Mouse (Mus musculus): ENCODE measurements around the gene Uba3.

The Uba3 gene

DNA sequence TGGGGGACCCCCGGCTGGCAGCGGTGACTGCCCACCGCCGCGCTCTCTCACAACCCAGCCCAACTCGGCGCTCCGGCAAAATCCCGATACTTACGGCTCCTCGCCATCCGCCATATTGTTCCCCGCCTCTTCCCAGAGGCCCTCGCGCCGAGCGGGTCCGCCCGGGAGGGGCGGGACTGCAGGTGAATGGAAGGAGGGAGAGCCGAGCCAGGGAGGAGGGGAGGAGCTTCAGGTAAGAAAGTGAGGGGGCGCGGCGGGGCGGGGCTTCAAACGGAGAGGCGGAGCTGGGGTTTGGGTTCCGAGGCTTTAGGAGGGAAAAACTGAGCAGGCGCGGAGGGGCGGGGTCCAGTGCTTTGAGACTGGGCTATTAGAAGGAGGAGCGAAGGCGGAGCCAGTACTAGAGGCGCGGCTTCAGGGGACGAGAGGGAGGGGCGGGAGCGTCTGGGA is at the start of gene Uba3:
Uba3 (minus strand) TSS at position 209 of the 447 bp plus-strand sequence.
- peak; percentile 98 to 100 for DNase-seq (ENCODE audit: low spot score in 2 of 2)

DNA sequence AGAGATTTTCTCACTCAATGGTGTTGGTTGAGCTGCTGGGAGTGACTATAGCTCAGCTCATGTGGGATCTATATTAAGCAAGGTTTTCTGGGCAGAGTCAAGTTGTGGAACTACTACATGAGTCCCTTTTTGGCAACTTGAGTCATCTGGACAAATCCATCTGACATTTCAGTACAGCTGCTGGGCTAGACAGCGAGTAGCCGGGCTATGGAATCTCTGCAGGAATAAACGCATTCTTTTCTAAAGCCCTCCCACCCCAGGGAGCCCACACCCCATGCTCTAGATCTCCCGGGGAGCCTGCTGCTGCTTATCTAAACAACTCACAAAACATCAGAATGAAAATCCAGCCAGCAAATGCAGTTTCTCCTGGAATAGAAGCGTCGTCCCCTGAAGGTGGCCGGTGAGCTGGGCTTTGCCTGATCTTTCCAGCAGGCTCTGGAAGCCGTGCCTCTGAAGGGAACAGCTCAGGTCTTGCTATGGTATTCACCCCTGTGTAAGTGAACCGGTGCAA is 47.3 kb upstream of the Uba3 start, which contains the start of gene Lmod3:
Lmod3 (minus strand) TSS at position 49 of the 511 bp plus-strand sequence.
- no peak for DNase-seq (ENCODE audit: low spot score in 2 of 2)

DNA sequence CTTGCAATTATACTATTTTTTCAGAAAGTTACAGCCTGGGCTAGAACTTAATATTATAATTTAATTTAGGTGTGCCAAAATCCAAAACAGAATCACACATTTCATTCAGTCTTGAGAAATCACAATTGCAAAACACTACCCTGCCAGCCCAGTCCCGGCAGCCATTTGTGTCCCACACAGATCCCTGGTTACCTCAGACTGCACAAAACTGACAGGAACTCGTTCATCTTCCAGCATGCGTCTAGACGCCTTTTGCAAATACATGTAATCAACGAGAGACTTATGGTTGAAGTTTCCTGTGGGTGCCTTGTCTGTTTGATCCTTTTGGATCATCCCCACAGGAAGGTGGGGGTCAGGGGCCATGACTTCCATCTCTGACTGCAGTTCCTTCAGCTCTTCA is 46.6 kb upstream of the Uba3 start:
- DNase-seq (ENCODE audit: low spot score in 2 of 2), result no peak

DNA sequence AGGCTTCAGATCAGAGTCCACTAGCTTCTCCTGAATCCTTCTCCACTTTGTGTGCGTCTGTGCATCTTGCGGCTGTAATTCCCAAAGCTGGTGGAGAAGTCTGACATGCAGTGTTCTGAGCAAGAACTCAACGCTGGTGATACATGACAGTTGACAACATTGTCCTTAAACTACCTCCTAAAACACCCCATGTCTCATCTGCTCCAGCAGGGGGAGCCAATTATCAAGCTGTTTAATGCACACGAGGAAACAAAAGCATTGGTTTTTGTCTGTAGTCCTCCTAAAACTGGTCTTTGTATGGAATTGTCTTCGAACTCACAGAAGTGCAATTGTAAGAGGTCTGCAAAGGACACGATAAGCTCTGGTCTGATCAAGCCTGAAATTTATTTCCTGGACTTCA is 45.5 kb upstream of the Uba3 start:
- DNase-seq (ENCODE audit: low spot score in 2 of 2), result peak; percentile 10 to 61

DNA sequence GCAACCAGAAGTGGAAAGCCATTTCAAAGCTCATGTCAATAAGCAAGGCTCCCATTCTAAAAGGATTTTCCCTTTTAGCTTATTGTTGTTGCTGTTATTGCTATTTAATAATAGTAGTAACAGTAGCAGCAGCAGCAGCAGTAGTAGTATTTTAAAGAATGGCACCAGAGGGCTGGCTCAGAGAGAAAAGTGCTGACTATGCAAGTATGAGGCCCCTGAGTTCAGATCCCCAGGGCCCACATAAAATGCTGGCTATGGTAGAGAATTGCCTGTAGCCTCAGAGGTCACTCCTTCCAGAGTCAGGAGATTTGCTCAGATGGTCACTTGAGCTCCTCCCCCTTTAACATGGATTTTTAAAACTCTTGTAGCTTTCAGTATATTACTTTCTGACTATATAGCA is 39.8 kb upstream of the Uba3 start:
- DNase-seq (ENCODE audit: low spot score in 2 of 2), result no peak

DNA sequence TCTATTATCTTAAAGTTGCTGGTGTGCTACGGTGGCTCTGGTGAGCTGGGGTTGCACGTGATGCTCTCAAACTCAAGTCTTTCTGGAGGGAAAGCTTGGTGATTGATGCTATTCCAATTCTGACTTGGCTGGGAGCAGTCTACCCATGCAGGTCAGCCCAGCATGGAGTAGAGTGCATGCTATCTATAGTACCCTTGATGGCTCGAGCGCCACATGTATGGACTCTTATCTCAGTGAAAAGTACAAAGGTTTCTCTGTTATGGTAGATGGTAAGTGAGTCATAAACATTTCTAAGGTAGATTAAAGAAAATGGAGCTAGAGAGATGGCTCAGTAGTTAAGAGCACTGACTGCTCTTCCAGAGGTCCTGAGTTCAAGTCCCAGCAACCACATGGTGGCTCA is 37.1 kb upstream of the Uba3 start:
- no peak for DNase-seq (ENCODE audit: low spot score in 2 of 2)

DNA sequence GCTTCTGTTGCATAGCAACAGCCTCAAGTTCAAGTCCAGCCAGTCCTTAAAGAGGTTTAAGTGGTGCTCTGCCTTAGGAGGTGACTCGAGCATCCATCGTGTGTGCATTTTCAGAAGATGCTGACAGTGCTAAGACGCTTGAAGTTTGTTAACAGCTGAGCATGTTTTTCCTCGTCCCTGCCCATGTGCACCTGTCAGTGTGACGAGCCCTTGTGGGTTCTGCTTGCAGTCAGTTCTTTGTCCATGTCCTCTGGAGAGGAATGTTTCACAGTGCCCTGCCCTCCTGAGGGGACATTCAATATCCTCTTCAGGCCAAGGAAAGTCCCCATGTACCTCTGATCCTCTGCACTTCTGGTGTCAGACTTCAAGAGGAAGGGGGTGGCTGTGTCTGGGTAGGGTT is 34.6 kb upstream of the Uba3 start:
- DNase-seq (ENCODE audit: low spot score in 2 of 2), result no peak

DNA sequence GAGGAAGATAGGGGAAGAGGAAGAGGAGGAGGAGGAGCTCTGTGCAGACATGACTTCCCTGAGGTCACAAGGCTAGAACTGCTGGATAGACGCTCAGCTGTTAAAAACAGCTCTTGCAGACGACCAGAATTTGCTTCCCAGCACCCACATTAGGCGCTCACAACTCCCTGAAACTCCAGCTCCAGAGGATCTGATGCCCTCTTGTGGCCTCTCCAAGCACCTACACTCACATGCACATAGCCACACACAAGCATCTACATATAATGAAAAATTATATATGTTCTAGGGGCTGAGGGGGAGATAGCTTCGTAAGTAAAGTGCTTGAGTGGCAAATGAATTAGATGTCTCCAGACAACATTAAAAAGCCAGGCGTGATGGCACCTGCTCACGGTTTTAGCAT is 33.9 kb upstream of the Uba3 start:
- no peak for DNase-seq (ENCODE audit: low spot score in 2 of 2)

DNA sequence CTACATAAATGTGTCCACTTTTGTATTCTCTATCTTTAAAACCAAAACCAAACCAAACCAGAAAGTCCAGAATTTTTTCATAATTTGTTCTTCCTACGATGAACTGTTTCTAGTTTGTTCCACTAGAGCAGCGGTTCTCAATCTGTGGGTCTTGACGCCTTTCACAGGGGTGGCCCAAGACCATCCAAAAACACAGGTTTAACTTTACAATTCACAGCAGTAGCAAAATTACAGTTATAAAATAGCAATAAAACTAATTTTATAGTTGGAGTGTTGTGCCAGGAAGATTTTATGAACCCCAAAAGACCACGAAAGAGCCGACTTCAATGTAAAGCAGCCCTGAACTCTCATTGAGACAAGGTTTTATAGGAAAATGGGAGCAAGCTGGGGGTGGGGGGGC is 30.6 kb upstream of the Uba3 start:
- no peak for DNase-seq (ENCODE audit: low spot score in 2 of 2)

DNA sequence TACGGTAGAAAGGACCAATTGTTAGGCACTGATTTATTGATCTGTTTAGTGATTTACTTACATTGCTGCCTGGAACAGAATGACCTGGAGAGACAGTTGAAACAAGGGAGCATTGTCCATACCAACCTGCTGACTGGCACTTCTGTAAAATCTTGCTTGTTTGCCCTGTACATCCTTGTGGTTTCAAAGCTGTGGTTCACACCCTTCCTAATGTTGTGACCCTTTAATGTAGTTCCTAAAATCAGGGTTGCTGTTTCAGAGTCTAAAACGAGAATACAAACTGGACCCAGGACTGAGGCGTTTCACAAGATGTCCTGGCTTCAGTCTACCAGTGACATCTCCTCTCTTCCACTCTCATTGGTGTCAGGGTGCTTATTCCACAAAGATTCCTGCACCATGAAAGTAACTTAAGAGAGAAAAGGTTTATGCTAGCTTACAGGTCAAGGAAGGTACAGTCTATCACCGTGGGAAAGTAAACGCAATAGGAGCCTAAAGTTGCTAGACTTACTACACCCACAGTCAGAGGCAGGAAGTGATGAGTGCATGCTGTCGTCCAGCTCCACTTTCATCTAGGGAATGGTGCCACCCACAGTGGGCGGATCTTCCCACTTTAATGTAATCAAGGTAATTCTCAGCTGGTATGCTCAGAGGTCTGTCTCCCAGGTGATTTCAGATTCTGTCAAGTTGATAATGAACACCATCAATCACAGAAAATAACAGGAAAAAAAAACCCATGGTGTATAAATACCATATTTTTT is 29.6 kb upstream of the Uba3 start:
- DNase-seq (ENCODE audit: low spot score in 2 of 2), result no peak

DNA sequence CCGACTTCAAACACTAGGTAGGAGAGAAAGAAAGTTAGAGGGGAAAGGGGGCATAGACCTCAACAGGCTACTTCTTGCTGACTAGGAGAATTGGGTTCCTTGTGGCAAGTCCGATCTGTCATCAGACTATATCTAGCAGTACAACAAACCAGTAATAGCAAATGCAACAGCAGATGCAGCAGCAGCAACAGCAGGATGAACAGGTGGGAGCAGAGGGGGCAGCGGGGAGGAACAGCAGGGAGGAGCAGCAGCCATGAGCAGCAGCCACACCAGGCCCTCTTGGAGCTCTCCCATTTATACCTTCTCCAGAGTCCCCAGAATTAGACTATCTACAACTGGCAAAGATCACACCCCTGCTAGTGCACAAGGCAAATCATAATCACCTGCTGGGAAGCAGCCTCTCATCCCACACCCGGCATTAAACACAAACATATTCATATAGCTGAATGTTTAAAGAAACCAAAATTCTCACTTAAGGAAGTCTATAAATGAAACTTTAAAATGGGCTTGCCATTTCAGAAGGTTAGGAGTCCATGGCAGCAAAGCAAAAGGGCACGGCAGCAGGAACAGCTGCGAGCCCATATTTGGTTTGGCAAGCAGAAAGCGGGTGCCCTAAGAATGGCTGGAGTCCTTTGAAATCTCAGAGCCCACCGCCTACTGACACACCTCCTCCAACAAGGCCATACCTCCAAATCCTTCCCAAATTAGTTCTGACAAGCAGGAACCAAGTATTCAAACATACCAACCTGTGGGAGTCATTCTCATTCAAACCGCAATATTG is 21.8 kb upstream of the Uba3 start:
- no peak for DNase-seq (ENCODE audit: low spot score in 2 of 2)

DNA sequence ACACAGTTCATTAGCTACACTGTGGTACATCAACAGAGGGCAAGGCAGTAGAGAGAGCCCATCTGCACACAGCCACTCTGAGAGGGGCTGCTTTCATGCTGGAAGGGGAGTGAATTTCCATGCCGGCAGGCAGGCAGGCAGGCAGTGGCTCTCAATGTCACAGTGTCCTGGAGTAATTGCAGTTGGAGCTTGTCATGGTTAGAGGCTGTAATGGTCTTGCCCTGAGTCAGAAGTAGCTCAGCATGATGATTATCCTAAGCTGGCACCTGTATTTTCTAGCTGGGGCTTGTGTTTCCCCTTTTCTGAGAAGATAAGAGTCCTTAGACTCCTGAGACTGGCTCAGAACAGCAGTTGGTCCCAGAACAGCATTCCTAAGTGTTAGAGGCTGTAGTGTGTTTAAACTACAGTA is 20.6 kb upstream of the Uba3 start:
- no peak for DNase-seq (ENCODE audit: low spot score in 2 of 2)

DNA sequence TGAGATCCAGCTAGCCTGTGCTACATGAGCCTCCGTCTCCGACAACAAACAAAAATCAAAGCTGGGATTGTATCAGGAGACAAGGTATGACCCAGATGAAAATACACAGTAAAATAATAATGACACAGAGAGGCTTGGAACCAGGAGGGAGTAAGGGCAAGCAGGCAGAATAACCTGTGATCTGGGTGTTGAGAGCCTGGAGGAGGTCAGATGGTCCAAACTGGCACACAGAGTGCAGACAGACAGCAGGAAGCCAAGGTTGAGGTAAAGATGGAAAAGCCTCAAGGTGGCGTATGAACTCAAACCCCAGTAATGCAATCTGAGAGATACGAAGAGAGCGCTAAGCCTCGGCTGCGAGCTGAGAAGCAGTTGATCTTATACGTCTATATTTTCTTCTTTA is 19.1 kb upstream of the Uba3 start:
- no peak for DNase-seq (ENCODE audit: low spot score in 2 of 2)

DNA sequence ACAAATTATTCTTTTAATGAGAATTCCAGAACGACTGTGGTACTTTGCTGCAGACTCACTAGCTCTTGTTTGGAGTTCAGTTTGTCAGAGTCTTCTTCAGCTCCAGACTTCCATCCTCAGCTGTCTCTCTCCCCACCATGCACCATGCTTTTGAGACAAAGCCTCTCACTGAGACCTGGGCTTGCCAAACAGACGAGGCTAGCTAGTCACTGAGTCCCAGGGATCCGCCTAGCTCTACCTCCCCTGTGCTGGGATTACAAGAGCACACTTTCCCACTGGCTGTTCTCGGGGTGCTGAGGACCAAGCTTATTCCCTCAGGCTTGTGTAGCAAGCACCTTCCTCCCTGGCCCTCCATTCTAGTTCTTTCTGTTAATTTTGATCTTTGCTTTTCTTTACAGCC is 18.1 kb upstream of the Uba3 start:
- DNase-seq (ENCODE audit: low spot score in 2 of 2), result no peak

DNA sequence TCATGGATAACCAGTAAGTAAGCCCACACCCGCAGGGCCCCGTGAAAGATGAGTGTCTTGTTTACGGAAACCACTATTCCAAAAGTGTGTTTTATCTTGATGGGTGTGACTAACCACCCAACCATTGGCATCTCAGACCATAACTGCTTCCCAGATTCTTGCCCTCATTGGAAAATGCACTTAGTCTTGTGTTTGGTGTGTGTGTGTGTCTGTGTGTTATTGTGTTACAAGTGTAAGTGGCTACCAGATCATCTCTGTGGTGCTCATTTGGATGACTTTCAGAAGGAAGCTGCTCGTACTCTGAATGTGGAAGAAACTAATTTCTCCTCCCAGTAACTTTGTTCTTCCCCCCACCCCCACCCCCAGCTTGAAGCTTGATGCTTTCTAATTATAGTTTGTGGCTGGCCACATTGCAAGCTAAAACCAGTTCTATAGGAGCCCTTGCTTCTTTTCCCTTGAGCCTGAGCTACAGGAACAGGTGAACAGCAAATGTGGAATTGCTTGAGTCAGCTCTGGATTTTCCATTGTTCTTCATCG is 17.6 kb upstream of the Uba3 start:
- DNase-seq (ENCODE audit: low spot score in 2 of 2), result no peak

DNA sequence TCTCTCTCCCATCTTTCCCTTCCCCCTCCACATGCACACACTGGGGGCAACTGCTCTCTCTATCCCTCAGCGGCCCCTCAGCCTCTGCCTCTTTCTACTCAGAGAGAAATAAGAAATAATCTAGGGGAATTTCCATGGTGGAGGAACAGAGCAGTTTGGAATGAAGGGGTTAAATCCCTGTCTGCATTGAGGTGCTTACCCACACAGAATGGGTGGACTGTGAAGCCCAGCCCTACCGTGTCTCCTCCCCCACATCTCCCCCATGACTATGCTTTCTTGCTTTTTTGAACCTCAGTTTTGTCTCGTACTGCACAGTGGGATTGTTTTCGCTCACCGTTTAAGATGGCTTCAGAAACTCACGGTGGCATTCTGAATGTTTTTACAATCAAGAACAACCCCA is 16.9 kb upstream of the Uba3 start:
- DNase-seq (ENCODE audit: low spot score in 2 of 2), result no peak

DNA sequence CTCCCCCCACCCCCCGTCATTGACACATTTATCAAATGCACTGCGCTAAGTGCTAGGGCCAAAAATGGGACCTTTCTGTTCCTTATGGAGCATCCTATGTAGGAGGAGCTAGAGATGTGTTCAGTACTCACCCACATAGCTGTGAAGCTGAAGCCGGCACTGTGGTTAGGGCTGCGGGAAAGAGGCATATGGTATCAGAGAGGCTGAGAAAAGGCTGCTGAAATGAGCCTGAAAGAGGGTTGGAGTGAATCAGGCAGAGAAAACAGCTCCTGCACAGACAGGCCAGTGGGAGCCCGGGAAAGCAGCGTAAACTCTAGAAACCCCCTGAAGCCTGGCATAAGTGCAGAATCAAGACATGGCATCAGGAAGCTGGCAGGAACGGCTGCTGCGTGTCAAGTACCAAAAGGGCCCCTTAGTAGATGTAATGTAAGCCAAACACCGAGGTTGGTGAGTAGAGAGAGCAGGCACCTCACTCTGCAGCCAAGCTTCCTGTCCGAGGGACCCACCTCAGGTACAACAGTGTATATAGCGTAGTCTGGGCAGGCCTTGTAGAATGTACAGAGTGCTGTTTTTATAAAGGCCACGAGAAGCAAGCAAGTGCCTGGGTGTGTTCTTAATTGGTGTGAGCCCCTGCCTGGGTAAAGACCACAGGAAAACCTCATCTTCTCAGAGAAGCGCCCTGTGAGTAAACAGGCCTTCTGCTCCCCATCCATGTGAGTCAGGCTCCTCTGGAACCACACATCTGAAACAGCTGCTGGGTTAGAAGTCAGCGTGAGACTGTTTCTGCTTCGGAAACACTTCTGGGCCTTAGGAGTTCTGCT is 16.0 kb upstream of the Uba3 start:
- DNase-seq (ENCODE audit: low spot score in 2 of 2), result no peak

DNA sequence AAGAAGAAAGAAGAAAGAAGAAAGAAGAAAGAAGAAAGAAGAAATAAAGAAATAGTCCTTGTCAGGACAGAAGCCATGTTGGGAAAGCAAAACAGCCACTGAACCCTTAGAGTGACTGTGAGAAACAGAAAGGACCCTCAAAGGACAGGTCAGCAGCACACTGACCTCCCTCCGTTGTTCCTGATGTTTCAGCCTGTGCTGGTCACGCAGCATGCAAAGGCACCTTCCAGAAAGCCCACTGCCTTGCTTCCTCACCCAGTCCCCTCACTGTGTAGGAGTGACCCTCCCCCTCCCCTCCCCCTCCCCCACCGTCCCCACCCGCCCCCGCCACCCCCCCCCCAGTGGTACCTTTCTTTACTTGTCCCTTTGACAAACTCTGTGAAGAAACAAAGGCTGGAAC is 15.2 kb upstream of the Uba3 start:
- no peak for DNase-seq (ENCODE audit: low spot score in 2 of 2)

DNA sequence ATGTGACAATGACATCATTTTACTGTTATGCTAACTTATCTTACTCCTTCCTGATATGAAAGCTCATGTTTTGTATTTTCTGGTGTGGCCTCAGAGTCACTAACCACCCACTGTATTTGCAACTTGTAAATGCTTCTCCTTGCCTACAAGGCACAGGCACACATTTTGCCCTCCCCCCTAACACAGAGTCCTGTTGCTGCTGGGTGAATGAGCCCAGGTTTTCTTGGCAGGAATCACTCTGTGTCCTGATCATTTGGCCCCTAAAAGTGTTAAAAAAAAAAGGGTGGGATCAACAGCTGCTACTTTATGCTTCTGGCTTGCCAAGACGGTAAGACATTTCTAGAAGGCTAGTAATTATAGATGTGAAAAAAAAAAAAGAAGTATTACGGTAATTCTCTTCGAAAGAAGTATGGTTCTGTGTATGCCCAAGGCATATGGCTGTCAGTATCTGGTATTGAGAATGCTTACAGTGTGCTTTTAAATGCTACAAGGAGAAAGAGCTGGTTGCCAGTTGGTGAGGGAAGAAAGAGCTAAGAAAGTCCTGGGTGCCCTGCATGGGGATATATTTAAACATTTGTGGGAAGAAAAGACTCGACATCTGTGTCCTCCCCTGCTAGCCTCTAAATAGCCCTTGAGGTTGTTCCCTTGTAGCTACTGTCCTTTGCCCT is 10.8 kb upstream of the Uba3 start:
- DNase-seq (ENCODE audit: low spot score in 2 of 2), result no peak

DNA sequence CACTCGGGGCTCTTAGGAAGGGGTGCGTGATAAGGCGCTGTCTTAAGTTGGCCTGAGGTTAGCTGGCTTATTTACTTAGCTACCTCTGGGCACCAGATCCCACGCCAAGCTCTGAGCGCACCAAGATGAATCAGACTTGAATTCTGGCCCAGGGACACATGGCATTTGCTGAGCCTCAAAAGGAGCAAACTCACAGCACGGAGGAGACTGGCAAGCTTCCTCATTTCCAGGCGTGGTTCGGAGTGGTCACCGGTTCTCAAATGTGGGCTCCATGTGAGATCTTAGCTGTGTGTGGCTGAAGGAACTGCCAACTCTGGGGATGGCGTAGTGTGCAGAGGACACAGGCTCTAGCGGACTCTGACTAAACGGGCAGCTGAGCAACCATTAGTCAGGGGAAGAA is 6.5 kb upstream of the Uba3 start:
- DNase-seq (ENCODE audit: low spot score in 2 of 2), result peak; percentile 51

DNA sequence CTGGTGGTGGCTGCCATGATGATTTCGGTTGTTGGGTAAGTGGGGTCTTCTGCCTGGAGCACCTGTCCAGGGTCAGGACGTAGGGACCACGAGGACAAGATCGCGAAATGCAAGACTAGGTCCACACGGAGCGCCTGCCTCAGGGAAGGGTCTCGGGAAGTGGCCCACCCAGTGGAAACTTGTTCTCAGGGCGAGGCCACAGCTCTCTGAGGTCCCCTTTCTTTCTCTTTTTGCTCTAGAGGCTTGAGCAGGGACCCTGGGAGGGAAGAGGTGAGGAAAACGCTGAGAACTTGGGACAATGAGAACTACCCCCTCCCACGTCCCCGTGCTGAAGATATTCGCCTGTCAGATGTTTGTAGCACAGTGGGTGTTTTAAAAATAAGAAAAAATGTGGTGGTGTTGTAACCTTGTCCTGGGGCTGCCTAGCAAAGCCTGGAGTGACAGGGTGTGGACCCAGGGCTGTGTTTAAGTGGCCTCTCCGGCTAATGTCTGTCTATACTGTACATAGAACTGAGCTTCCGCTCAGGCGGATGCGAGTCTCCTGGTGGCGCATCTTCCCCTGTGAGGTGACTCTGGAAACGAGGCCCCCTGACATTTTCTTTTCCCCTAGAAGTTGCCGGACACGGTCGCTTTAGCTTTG is 5.6 kb upstream of the Uba3 start:
- peak; percentile 53 to 74 for DNase-seq (ENCODE audit: low spot score in 2 of 2)

Measured in spleen, postnatal 10 days (tissue).